10 mouse cellular contexts compared by ENCODE assay signal in genomic region chr6:91201881-91202341, GRCm38 (mm10). TPM values are rescaled to one million over a fixed set of nuclear protein-coding genes. Genes with fewer than 3 reads are reported as not detected.
A peak's percentile ranks its signal among the peaks of the same experiment; 100 is the strongest.
DNase-seq lines count a peak whose midpoint lies in the region; ATAC-seq and TF ChIP-seq lines count a peak whose summit lies in the region.
"Had no signal": no experiment of that assay in that cellular context is flagged by ENCODE, and none has a peak within 500 bp of the region (broad histone marks: within the 10 kb centered on the region; RNA-seq: fewer than 3 reads in every experiment).

No protein-coding gene starts in this region.

- H3K27me3 ChIP-seq in stomach, embryonic 16.5 days (ENCODE audit: control insufficient read depth, insufficient read depth, low read length): no peaks in the 10 kb centered on the region
- H3K27me3 ChIP-seq in stomach, postnatal 0 days (ENCODE audit: control insufficient read depth, insufficient read depth, low read length): no peaks in the 10 kb centered on the region
- H3K27me3 ChIP-seq in heart, embryonic 13.5 days (replicated peaks): peaks cover 39% of the 10 kb centered on the region
- H3K27me3 ChIP-seq: lung, embryonic 15.5 days had no signal

- no peak overlapping the region for H3K9ac ChIP-seq in stomach, embryonic 16.5 days (ENCODE audit: low read length)
- no peak overlapping the region for H3K9ac ChIP-seq in stomach, postnatal 0 days (ENCODE audit: low read length)
- no peak overlapping the region for H3K9ac ChIP-seq in heart, embryonic 13.5 days
- H3K9ac ChIP-seq: lung, embryonic 15.5 days had no signal

- peak overlapping the region; percentile 38 for H3K27ac ChIP-seq in stomach, embryonic 16.5 days (ENCODE audit: low read length)
- no peak overlapping the region for H3K27ac ChIP-seq in stomach, postnatal 0 days (replicated peaks)
- peak overlapping the region; percentile 68 for H3K27ac ChIP-seq in heart, embryonic 13.5 days (replicated peaks)
- H3K27ac ChIP-seq: lung, embryonic 15.5 days had no signal

- H3K4me3 ChIP-seq in stomach, embryonic 16.5 days (replicated peaks; ENCODE audit: low read length): no peak overlapping the region
- H3K4me3 ChIP-seq in stomach, postnatal 0 days (ENCODE audit: low read depth, low read length): no peak overlapping the region
- H3K4me3 ChIP-seq in heart, embryonic 13.5 days: no peak overlapping the region
- H3K4me3 ChIP-seq: lung, embryonic 15.5 days had no signal

- peak; percentile 48 to 70 for DNase-seq in adrenal gland, adult (ENCODE audit: inconsistent age in 2 of 2, low spot score in 1 of 2)
- DNase-seq in adrenal gland, adult 8-10 months: no peak
- no peak for DNase-seq in stomach, postnatal 0 days (ENCODE audit: low spot score)
- no peak for DNase-seq in spleen, postnatal 10 days (ENCODE audit: low spot score in 2 of 2)
- no peak for DNase-seq in thymus, postnatal 0 days (ENCODE audit: low spot score)
- no peak for DNase-seq in embryo, embryonic 10 days (ENCODE audit: low spot score)

- 68% methylated on average over 8 of the region's 8 CpGs for WGBS in stomach, embryonic 16.5 days
- 54% methylated on average over 8 of the region's 8 CpGs for WGBS in stomach, postnatal 0 days
- WGBS in heart, embryonic 13.5 days: 60% methylated on average over 8 of the region's 8 CpGs

- no peaks in the 10 kb centered on the region for H3K36me3 ChIP-seq in stomach, embryonic 16.5 days (ENCODE audit: control insufficient read depth, insufficient read depth, low read length)
- no peaks in the 10 kb centered on the region for H3K36me3 ChIP-seq in stomach, postnatal 0 days (ENCODE audit: control insufficient read depth, insufficient read depth, low read length)
- H3K36me3 ChIP-seq in heart, embryonic 13.5 days: no peaks in the 10 kb centered on the region
- H3K36me3 ChIP-seq: lung, embryonic 15.5 days had no signal

- TF ChIP-seq CTCF in stomach, postnatal 0 days (IDR thresholded peaks at IDR 0.05; ENCODE audit: low read depth): no peak

- no peaks in the 10 kb centered on the region for H3K9me3 ChIP-seq in stomach, embryonic 16.5 days (replicated peaks; ENCODE audit: control insufficient read depth, low read length)
- H3K9me3 ChIP-seq in stomach, postnatal 0 days (ENCODE audit: control insufficient read depth, low read length): no peaks in the 10 kb centered on the region
- H3K9me3 ChIP-seq in heart, embryonic 13.5 days: no peaks in the 10 kb centered on the region
- H3K9me3 ChIP-seq: lung, embryonic 15.5 days had no signal

- H3K4me2 ChIP-seq in stomach, embryonic 16.5 days (ENCODE audit: low read depth, low read length): no peak overlapping the region
- no peak overlapping the region for H3K4me2 ChIP-seq in stomach, postnatal 0 days (replicated peaks; ENCODE audit: low read depth)
- no peak overlapping the region for H3K4me2 ChIP-seq in heart, embryonic 13.5 days
- H3K4me2 ChIP-seq: lung, embryonic 15.5 days had no signal

- H3K4me1 ChIP-seq in stomach, embryonic 16.5 days (ENCODE audit: control insufficient read depth, insufficient read depth, low read length): peaks cover 11% of the 10 kb centered on the region; the same call in 1 of the 2 replicates
- H3K4me1 ChIP-seq in stomach, postnatal 0 days (replicated peaks; ENCODE audit: control insufficient read depth, insufficient read depth): no peaks in the 10 kb centered on the region
- H3K4me1 ChIP-seq in heart, embryonic 13.5 days: peaks cover 52% of the 10 kb centered on the region

- TF ChIP-seq EP300 in stomach, postnatal 0 days (optimal IDR thresholded peaks at IDR 0.05): no peak

- no peak for ATAC-seq in stomach, embryonic 16.5 days (ENCODE audit: insufficient read depth, low FRiP score)
- no peak for ATAC-seq in stomach, postnatal 0 days (ENCODE audit: low FRiP score, low TSS enrichment)
- ATAC-seq in heart, embryonic 13.5 days (ENCODE audit: extremely low read depth, insufficient number of reproducible peaks, low FRiP score, low TSS enrichment): no peak
- ATAC-seq: forebrain, embryonic 14.5 days had no signal

RNA-seq across cellular contexts. Expression of gene Fbln2, which starts 10.3 kb away (rescaled TPM):
- total RNA-seq in adrenal gland, adult 8-10 months (2022): 10 to 100 TPM in 3 of 4 experiments, 1 to 10 TPM in 1; 8.8 to 24.6 (median 14.7) TPM
- 63.0 TPM in 2 replicates for polyA plus RNA-seq in stomach, embryonic 16.5 days (2015; fragmentation: Nextera tagmentation; extraction: Ambion mirVana)
- polyA plus RNA-seq in stomach, postnatal 0 days (2015; fragmentation: Nextera tagmentation; extraction: Ambion mirVana): 29.5 and 32.1 TPM in 2 replicates
- 173 and 181 TPM in 2 replicates for polyA plus RNA-seq in heart, embryonic 13.5 days (2015; fragmentation: Nextera tagmentation; extraction: Ambion mirVana)
- 97.2 and 117 TPM in 2 replicates for polyA plus RNA-seq in thymus, postnatal 0 days (2015; fragmentation: Nextera tagmentation; extraction: Ambion mirVana)

RNA-seq across cellular contexts. Expression of gene Hdac11, which starts 45.4 kb away (rescaled TPM):
- 10 to 100 TPM in 3 of 4 experiments, 1 to 10 TPM in 1; 9.8 to 26.5 (median 20.6) TPM for total RNA-seq in adrenal gland, adult 8-10 months (2022)
- 8.3 and 12.3 TPM in 2 replicates for polyA plus RNA-seq in stomach, embryonic 16.5 days (2015; fragmentation: Nextera tagmentation; extraction: Ambion mirVana)
- polyA plus RNA-seq in stomach, postnatal 0 days (2015; fragmentation: Nextera tagmentation; extraction: Ambion mirVana): 6.5 and 7.1 TPM in 2 replicates
- 8.2 and 9.6 TPM in 2 replicates for polyA plus RNA-seq in heart, embryonic 13.5 days (2015; fragmentation: Nextera tagmentation; extraction: Ambion mirVana)
- polyA plus RNA-seq in thymus, postnatal 0 days (2015; fragmentation: Nextera tagmentation; extraction: Ambion mirVana): 6.2 and 7.0 TPM in 2 replicates

Comparison
In these comparisons a context has a peak if more than half of its experiments do, and no peak if none do; other contexts are left out.
1. DNase-seq: peak in adrenal gland, adult (2 of 2); none in adrenal gland, adult 8-10 months (single experiment), stomach, postnatal 0 days (single experiment), spleen, postnatal 10 days (0 of 2), thymus, postnatal 0 days (single experiment) and embryo, embryonic 10 days (single experiment).